Mouse (Mus musculus) gastrocnemius, adult 2 months (tissue): Measurements from ENCODE around the gene Taf3. TPM values are rescaled to one million over a fixed set of nuclear protein-coding genes. Genes with fewer than 3 reads are reported as not detected.
A peak's percentile ranks its signal among the peaks of the same experiment; 100 is the strongest.

Experiments
- DNase-seq: peaks from one replicate; pipeline ENCODE4 v3.0.0; 2022
- H3K27ac ChIP-seq: fragments of 200-600 bp; 2 replicates; pipeline ENCODE4 v1.8.1; 2022; ENCODE audit warnings: mild to moderate bottlenecking
- H3K4me3 ChIP-seq: fragments of 200-600 bp; 2 replicates; pipeline ENCODE4 v1.8.1; 2022; ENCODE audit warnings: mild to moderate bottlenecking, moderate library complexity
- CTCF ChIP-seq: fragments of 200-600 bp; IDR thresholded peaks from 2 replicates; pipeline ENCODE4 v1.8.1; 2022; ENCODE audit warnings: antibody characterized with exemption, mild to moderate bottlenecking, moderate library complexity
- intact Hi-C: fragments of 180-260 bp; cut with DNase I; formaldehyde crosslinking; loops from one replicate; pipeline ENCODE4 v1.15.1; 2025
- total RNA-seq, 2 experiments: library from RNA; stranded (reverse); gene quantifications; 2 replicates each; pipeline ENCODE4 v1.2.3; 2021

The Taf3 gene
- total RNA-seq, 2 experiments from 2014 or later: 10.0 to 12.2 TPM

- no peak overlapping the region for H3K27ac ChIP-seq
- TF ChIP-seq CTCF: no peak
- no peak for DNase-seq
- intact Hi-C loops: no loop called here
- no peak overlapping the region for H3K4me3 ChIP-seq
Measured at GRCm38 (mm10) chr2:9926194-9926904, 122.0 kb downstream of the Taf3 start.

- DNase-seq: no peak
- Histone ChIP-seq H3K4me3 (no peak overlapping the region), H3K27ac (no peak overlapping the region)
- TF ChIP-seq CTCF: no peak
- intact Hi-C loops: no loop called here
Measured at GRCm38 (mm10) chr2:9918691-9919471, 129.5 kb downstream of the Taf3 start.

- TF ChIP-seq CTCF: no peak
- intact Hi-C loops: no loop called here
- H3K4me3 ChIP-seq: no peak overlapping the region
Measured at GRCm38 (mm10) chr2:9917602-9918001, 130.8 kb downstream of the Taf3 start.

GRCm38 (mm10) chr2:9905995-9906394 is 142.4 kb downstream of the Taf3 start:
- no peak for TF ChIP-seq CTCF
- Histone ChIP-seq H3K4me3 (peak overlapping the region; percentile 31), H3K27ac (no peak overlapping the region)
- intact Hi-C loops: no loop called here
- no peak for DNase-seq

More at GRCm38 (mm10) chr2:9917602-9918001, 130.8 kb downstream of the Taf3 start:
- no peak overlapping the region for H3K27ac ChIP-seq
- no peak for DNase-seq

GRCm38 (mm10) chr2:9903854-9904560 is 144.4 kb downstream of the Taf3 start:
- no peak for DNase-seq
- no peak overlapping the region for H3K4me3 ChIP-seq
- intact Hi-C loops: no loop called here
- TF ChIP-seq CTCF: no peak
- H3K27ac ChIP-seq: no peak overlapping the region

- no peak for TF ChIP-seq CTCF
- Histone ChIP-seq H3K4me3 (no peak overlapping the region), H3K27ac (no peak overlapping the region)
- no peak for DNase-seq
- intact Hi-C loops: no loop called here
Measured at GRCm38 (mm10) chr2:9897846-9898245, 150.6 kb downstream of the Taf3 start.

GRCm38 (mm10) chr2:9896097-9896770 is 152.2 kb downstream of the Taf3 start:
- Histone ChIP-seq H3K4me3 (no peak overlapping the region), H3K27ac (no peak overlapping the region)
- DNase-seq: no peak
- intact Hi-C loops: no loop called here
- no peak for TF ChIP-seq CTCF

- TF ChIP-seq CTCF: no peak
- no peak for DNase-seq
- H3K4me3 ChIP-seq: no peak overlapping the region
- intact Hi-C loops: no loop called here
- H3K27ac ChIP-seq: no peak overlapping the region
Measured at GRCm38 (mm10) chr2:9894836-9895593, 153.4 kb downstream of the Taf3 start.

- DNase-seq: no peak
- TF ChIP-seq CTCF: no peak
- H3K4me3 ChIP-seq: no peak overlapping the region
- intact Hi-C loops: no loop called here
- H3K27ac ChIP-seq: no peak overlapping the region
Measured at GRCm38 (mm10) chr2:9893272-9893953, 155.0 kb downstream of the Taf3 start.

- DNase-seq: no peak
- Histone ChIP-seq H3K27ac (no peak overlapping the region), H3K4me3 (no peak overlapping the region)
- intact Hi-C loops: no loop called here
- no peak for TF ChIP-seq CTCF
Measured at GRCm38 (mm10) chr2:9892541-9892940, 155.9 kb downstream of the Taf3 start.

- TF ChIP-seq CTCF: no peak
- intact Hi-C loops: no loop called here
- Histone ChIP-seq H3K4me3 (no peak overlapping the region), H3K27ac (no peak overlapping the region)
- DNase-seq: no peak
Measured at GRCm38 (mm10) chr2:9890906-9891305, 157.5 kb downstream of the Taf3 start.
